Mouse (Mus musculus) frontal cortex, adult (tissue): ENCODE results near the gene Cdkn1c.

Experiments
- ATAC-seq: cut with Nextera tagmentation; 2 replicates; pipeline ENCODE4 v1.9.2; 2017; ENCODE audit warnings: mild to moderate bottlenecking, moderate library complexity, mixed read lengths; ENCODE audit not compliant: low TSS enrichment

Gene Cdkn1c

DNA sequence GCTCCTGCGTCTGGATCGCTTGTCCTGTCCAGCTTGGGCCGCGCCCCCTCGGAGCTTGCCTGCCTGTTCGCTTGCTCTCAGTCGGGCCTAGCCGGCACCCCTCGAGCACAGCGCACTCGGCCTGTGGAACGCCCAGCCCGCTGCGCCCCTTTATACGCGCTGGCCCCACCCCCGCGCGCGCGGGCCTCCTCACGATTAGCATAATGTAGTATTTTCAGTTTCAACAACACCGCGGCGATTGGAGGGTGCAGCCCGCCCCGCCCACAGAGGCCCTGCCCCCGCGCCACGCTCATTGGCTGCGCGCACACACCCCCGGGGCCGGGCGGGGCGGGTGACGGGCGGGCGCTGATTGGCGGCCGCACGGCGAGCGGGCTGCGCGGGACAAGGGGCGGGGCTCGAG, at the start of gene Cdkn1c:
Cdkn1c (minus strand) TSS at position 177 of the 400 bp plus-strand sequence.
- ATAC-seq, result peak; percentile 70

GRCm38 (mm10) chr7:143509566-143509965, 48.7 kb upstream of the Cdkn1c start:
- no peak for ATAC-seq

GRCm38 (mm10) chr7:143506675-143507074, 45.8 kb upstream of the Cdkn1c start:
- 0 out of 2 replicates have a peak, but pooled peaks have one; percentile 41 for ATAC-seq

DNA sequence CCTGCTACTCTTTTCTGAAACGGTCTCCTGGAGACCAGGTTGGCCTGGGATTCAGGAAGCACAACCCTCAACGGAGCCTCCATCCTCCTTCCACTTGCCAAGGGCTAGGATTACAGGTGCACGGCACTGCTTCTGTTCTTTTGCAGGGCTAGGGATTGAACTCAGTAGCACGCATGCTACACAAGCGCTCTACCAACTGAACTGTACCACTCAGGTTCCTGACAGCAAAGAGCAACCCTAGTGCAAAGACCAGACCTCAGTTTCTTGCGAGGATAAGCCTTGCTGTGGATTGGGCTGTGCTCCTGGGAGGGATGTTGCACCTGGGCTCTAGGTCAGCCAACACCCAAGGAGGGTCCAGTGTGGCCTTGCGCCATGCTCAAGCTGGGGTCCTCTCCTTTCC, 45.4 kb upstream of the Cdkn1c start:
- no peak for ATAC-seq

- no peak for ATAC-seq
Measured at GRCm38 (mm10) chr7:143505823-143506222, 45.0 kb upstream of the Cdkn1c start.

GRCm38 (mm10) chr7:143505411-143505810, 44.6 kb upstream of the Cdkn1c start:
- ATAC-seq, result no peak

DNA sequence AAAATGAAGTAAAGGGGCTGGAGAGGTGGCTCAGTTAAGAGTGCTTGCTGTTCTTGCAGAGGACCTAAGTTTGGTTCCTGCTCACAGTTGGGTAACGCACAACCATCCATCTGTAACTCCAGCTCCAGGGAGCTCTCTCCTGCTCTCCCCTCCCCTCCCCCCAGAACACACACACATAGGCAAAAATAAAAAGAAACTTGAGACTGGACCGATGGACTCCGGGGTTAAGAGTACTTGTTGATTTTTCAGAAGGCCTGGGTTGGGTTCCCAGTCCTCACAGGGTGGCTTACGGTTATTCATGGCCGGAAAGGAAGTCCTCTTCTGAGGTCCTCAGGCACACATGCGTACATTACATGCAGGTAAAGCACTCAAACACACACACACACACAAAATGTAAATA, 43.1 kb upstream of the Cdkn1c start:
- no peak for ATAC-seq

- ATAC-seq, result no peak
Measured at GRCm38 (mm10) chr7:143502418-143503200, 41.8 kb upstream of the Cdkn1c start, which contains the start of gene Phlda2. TSS of gene Phlda2 (minus strand) at chr7:143503150.

- no peak; the same call in 1 of the 2 replicates for ATAC-seq
Measured at GRCm38 (mm10) chr7:143501643-143502417, 41.0 kb upstream of the Cdkn1c start.

- no peak for ATAC-seq
Measured at GRCm38 (mm10) chr7:143500912-143501311, 40.1 kb upstream of the Cdkn1c start.

DNA sequence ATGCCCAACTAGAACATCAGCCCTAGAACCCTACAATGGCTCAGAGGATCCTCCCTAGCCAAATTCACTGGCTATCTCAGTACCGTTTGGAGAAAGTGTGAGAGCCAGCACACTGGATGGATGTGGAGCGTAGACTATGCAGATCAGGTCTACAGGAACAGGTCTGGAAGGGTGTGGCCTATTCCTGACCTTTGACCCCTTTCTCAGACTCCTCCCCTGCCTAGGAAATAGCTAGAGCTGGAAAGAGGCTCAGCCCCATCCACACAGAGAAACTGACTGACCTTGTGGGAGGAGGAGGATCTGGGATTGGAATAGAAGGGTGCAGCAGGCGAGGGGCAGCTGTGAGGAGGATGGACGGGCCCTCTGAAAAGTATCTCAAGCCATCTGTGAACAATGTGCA, 37.7 kb upstream of the Cdkn1c start:
- no peak for ATAC-seq

- no peak for ATAC-seq
Measured at GRCm38 (mm10) chr7:143495104-143495961, 34.5 kb upstream of the Cdkn1c start.

GRCm38 (mm10) chr7:143493616-143494126, 32.8 kb upstream of the Cdkn1c start:
- no peak for ATAC-seq

DNA sequence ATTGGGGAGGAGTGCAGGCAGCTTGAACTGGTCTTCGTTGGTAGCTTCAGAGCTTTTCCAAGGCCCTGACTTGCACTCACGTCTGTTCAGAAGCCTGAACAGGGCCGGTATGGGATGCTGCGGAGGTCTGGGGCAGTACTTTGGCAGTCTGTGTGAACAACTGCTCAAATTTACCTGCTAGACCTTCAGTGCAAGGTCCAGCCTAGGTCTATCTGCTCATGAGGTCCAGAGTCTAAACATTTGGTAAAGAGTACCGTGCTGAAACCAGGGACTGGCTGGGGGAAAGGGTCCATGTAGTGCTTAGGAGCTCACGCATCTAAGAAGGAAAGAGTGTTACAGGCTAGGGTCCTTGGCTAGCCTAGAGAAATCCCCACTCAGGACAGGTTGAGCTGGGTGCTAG, 28.9 kb upstream of the Cdkn1c start:
- ATAC-seq, result no peak

DNA sequence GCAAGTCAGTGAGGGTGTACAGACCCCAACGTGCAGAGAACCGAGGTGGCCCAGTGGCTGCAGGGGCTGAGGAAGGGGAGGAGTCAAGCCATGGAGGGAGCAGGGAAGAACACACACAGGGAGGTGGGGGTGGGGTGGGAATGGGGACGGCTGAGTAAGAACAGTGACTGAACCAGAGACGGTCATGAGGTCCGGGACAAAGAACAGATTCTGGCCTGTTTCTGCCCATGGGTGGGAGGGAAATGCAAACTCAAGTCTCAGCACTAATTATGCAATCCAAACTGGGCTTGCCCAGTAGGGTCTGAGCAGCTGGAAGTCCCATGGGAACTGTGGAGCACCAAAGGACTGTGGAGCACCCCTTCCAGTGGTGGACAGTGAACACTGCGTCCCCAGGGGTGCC, 21.7 kb upstream of the Cdkn1c start:
- no peak for ATAC-seq

DNA sequence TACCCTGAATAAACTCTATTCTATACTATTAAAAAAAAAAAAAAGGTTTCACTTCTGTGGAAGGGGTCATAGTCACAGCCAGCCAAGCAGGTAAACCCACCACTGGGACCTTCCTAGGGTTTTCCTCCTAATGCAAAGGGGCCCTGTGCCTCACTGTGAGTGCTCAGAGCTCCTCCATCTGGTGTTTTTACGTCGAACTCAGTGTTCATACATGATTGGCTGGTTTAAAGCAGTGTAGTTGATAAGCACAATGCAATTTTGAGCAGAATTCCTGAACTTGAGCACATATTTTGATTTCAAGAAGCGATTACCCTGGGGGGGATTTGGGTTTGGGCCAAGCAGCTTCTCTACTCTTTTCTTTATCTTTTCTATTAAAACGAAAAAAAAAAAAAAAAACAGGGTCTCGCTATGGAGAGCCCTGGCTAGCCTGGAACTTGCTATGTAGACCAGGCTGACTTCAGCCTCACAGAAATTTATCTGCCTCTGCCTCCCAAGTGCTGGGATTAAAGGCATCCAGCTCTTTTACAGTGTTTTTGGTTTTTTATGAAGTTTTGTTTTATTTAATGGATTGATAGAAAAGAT, 21.0 kb upstream of the Cdkn1c start:
- no peak for ATAC-seq

GRCm38 (mm10) chr7:143480498-143480897, 19.6 kb upstream of the Cdkn1c start:
- ATAC-seq, result peak; percentile 59; the same call in 1 of the 2 replicates

- ATAC-seq, result no peak
Measured at GRCm38 (mm10) chr7:143477800-143478199, 16.9 kb upstream of the Cdkn1c start.

GRCm38 (mm10) chr7:143476702-143477335, 16.0 kb upstream of the Cdkn1c start:
- ATAC-seq, result no peak

GRCm38 (mm10) chr7:143475876-143476275, 15.0 kb upstream of the Cdkn1c start:
- no peak for ATAC-seq

DNA sequence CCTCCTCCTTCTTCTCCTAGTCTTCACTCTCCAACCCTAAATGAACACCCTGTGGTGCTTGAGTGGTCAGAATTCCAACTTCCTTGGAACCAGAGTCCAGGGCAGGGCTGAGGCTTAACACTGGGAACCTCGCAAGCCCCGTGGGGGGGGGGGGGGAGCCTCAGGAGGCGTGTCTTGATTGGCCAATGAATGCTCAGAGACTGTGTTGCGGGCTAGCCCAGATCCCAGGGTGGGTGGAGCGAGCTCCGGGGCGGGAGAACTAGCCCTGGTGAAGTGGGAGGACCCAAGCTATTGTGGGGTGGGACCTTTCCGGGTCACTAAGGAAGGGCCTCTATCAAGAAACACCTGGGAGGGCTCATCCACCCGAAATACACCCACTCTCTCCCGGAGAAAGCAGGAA, 14.0 kb upstream of the Cdkn1c start:
- no peak for ATAC-seq
